Mouse (Mus musculus) testis, postnatal 14 days (tissue): ENCODE results near the gene Eml4.

Experiments used
- DNase-seq: peaks from one replicate; pipeline ENCODE4 v3.0.0; 2021; ENCODE audit warnings: low spot score

Eml4 gene

DNA sequence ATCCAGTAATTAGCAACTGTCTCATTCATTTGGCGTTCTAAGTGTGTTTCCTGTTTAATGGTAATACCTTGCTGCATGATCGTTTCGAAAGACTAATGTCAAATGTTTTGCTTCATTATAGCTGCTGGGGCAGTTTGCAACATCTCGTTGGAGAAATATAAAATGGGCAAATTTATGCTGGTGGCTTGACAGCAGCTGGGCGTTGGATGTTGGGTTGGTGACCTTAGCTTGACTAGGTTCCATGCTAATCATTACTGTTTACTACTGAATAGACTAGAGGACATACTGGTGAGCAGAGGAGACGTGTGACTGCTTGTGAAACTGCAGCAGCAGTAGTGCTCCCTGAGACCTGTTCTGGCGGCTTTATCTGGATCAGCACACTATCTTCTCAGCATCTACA, 6.5 kb upstream of the Eml4 start:
- DNase-seq: no peak

GRCm38 (mm10) chr17:83348056-83348822, 2.5 kb upstream of the Eml4 start:
- no peak for DNase-seq

- DNase-seq: peak; percentile 38
Observed at GRCm38 (mm10) chr17:83351119-83351531, 394 bp downstream of the Eml4 start.

GRCm38 (mm10) chr17:83351601-83352413, 1.1 kb downstream of the Eml4 start:
- DNase-seq: peak; percentile 21

- DNase-seq: no peak
Observed at GRCm38 (mm10) chr17:83352456-83352855, 1.7 kb downstream of the Eml4 start.

DNA sequence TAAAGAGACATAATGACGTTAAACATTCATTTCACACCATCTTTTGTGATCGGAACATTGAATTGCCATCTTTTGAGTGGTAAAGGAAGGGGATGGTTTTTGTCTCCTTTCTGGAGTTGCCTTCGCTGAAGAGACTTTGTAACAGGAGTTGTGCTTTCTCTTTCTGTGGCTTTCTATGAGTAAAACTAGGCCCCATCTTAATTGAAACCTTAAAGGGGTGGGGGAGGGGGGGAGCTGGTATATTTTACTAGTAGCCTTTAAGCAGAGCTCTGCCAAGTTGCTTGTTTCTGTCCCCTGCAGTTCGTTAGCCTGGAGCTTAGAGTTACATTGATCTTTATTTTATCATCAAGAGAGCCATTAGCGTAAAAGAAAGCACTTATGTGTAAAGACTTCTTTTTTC, 2.3 kb downstream of the Eml4 start:
- DNase-seq: no peak

GRCm38 (mm10) chr17:83353460-83353859, 2.7 kb downstream of the Eml4 start:
- DNase-seq: no peak

DNA sequence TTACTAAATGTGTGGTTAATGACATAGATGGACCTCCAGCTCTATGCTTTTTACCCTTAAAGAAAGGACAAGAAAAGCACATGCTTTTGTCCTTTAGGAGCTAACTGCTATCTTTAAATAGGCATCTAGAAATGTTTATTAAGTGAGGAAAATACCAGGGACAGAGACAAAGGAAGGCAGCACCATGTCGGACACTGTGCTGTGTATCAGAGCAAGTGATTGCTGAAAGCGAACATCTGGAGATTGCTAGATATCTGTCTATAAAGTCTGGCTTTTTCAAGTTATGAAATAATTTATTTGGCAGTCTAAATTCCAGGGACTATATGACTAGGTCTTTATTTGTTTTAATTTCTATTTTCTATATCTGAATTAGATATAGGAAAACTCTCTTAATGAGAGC, 4.8 kb downstream of the Eml4 start:
- no peak for DNase-seq

- DNase-seq: no peak
Observed at GRCm38 (mm10) chr17:83359934-83360333, 9.2 kb downstream of the Eml4 start.

- DNase-seq: no peak
Observed at GRCm38 (mm10) chr17:83360796-83361566, 10.2 kb downstream of the Eml4 start.

GRCm38 (mm10) chr17:83363081-83363480, 12.3 kb downstream of the Eml4 start:
- no peak for DNase-seq

GRCm38 (mm10) chr17:83364296-83364695, 13.6 kb downstream of the Eml4 start:
- DNase-seq: no peak

DNA sequence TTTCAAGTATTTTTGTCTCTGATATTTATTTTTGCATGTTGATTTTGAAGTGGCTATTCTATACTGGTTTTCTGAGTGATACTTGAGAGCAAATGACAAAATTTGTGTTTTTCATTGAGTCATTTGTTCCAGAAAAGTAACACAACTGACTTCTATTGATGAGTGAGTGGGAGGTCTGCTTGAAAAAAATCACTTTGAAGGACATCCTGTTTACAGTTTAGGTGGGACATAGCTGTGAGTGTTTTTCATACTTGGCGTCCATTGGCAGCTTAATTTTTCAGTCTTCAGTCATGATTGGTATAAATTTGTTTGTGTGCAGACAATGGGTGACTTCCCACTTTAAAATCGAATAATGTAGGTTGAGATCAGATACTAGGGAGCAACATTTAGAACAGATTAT, 14.4 kb downstream of the Eml4 start:
- DNase-seq: no peak

DNA sequence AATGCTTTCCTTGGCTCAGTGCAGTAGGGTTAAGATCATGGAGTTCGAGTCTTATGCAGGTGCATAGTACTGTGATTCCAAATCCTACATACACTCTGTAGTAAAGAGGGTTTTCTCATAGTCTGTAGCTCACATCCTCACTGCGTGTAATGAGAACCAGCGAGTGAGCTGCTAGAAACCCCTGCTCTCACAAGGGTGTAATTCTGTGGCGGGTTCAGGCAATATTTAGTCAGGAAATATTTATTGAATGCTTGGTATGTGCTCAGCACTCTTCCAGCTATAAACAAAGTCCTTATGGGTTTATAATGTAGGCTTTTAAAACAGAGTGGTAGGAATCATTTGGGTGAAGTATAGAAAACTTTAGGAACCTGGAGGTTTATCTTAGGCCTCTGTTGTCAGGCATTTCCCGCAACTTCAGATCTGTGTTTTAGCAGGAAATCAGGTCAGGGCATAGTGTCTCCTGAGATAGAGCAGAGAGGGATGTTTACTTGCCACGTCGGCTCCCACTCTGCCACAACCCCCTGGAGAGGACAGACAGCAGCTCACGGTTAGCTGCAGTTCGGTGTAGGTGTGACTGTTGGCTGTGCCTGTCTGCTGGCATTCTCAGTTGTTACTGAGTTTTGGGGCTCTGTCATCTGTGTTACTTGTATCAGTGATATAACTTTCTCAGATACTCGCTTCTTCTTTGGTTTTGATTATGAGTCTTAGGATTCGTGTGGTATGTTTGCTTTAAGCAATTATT, 15.1 kb downstream of the Eml4 start:
- DNase-seq: no peak

DNA sequence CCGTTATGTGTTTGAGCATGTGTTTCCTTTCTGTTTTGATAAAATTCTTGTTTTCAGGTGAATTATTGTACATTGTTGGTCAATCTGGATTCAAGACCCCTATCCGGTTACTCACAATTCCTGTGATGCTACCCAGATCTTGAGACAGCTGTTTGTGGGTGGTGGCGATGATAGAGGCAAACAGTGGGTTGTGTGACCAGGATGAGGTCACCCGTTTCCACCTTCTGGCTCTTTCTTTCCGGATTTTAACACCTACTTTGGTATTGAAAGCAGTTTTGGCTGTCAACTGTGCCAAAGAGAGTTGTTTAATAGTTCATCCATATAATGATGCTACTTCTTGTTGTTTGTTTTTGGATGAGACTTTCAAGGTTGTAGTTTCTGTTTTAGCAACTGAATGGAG, 16.7 kb downstream of the Eml4 start:
- DNase-seq: no peak

GRCm38 (mm10) chr17:83374123-83374522, 23.4 kb downstream of the Eml4 start:
- DNase-seq: no peak

GRCm38 (mm10) chr17:83375848-83376247, 25.1 kb downstream of the Eml4 start:
- no peak for DNase-seq

DNA sequence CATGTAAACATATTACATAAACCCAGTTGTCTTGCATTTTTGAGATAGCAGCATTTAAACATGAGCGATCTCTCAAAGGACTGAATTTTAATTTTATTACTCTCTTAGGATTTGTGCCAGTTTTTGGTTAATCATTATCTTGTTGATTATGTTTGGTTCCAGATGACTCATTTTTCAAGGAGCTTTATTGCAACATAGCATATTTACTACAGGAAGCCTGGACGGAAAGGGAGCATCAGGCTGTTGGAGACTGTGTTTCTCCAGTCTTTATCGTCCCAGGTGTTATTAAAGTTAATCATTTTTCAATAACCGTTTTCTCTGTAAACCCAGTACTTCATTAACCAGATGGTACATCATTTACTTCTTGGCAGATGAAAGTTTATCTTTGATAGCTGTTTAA, 26.1 kb downstream of the Eml4 start:
- no peak for DNase-seq

DNA sequence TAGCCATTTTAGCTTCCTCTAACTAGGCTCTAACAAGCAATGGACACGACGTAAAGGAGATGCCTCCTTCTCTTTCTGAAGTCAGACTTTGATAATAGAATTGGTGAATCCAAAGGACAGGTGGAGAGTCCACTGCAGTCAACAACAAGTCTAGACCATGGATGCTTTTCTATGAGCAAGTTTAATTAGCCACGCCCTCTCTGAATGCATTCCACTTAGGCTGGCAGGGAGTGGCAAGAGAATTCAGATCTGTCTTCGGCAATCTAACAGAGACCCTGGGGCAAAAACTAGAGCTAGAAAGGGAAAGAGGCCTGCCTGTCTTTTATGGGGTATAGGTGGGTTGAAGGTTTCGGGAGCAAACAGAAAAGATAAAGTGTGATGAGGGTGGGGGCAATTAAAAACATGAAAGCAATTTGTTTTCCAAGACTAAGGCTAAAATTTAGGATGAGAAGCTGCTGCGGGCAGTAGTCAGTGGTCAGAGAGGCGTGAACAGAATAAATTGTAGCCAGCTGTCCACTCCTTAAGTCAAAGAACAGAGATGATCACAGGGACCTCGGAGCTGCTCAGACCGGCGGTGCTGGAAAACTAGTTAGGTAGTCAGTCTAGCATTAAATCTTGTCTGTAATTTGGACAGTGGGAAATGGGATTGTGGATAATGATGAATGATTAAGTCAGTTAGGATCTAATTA, 27.2 kb downstream of the Eml4 start:
- DNase-seq: no peak

DNA sequence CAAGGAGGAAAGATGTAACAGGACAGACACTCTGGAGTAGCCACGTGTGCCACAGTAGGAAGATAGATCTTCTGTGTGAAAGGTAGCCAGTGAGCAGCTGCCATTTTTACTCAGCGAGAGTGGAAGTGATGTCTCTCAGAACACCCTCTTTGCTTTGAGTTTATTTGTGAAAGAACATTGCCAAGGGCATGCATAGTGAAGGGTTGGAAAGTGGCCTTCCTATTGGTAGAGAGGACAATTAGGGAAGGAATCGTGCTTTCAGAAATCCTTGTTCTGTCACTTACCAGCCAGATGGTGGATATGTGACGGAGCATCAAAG, 27.7 kb downstream of the Eml4 start:
- no peak for DNase-seq

- DNase-seq: no peak
Observed at GRCm38 (mm10) chr17:83379366-83379765, 28.6 kb downstream of the Eml4 start.

DNA sequence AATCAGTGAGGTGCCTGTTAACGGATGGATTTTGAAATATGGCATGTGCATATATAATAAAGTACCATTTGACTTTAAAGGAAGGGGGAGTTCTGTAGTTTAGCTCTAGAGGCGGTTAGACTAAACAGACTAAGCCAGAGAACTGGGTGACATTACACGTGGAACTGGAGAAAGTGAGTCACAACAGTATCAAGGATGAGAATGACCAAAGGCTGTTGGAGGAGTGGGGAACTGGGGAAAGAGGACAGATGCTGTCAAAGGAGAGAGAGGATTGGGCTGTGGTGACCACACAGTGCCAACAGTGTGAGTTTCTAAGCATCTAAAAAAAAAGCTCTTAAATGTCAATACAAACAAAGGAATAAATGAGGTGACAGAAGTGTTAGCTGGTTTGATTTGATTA, 29.1 kb downstream of the Eml4 start:
- DNase-seq: no peak
